Mouse (Mus musculus): Measurements from ENCODE around the gene Mpnd. TPM values are rescaled to one million over a fixed set of nuclear protein-coding genes. Genes with fewer than 3 reads are reported as not detected.

Mpnd gene
- 38.9 and 55.1 TPM in 2 replicates for total RNA-seq (2012; rRNA removed)
- total RNA-seq (2014; rRNA removed): 23.4 and 24.5 TPM in 2 replicates
- 25.3 and 26.8 TPM in 2 replicates for polyA plus RNA-seq (2012; ENCODE audit: insufficient read length, low read depth)

DNA sequence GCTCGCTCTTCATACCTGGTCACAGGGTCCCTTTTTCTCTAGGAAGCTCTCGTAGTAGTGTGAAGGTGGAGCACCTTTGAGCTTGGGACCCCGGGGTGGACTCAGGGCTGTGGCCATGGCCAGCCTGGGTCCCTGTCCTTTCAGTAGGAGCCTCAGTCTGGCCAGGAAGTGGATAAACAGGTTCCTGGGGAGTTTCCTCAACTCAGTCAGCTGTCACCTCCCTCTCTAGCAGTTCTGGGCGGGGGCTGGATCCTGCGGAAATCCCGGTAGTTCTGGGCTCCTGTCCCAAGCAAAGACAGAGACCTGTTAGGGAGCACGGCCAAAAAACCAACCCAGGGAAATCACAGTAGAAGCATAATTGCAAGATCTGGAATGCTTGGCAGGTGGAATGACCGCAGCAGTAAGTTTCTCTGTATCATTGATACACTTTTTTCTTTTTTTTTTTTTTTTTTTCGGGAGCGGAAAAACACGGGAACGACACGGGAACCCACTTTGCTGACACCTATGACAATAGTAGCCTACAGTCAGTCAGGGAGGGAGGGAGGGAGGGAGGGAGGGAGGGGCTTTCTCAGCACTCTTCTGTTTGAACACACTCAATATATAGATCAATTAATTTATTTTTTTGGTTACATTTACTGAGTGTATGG is at the start of gene Mpnd, which contains the start of gene Stap2:
Mpnd (plus strand) TSS at position 297 of the 647 bp plus-strand sequence.
Stap2 (minus strand) TSS at position 170 of the 647 bp plus-strand sequence.
- in situ Hi-C loops (cut with MboI; ENCODE audit: low pct_ligation_motif_present, low pct_unique_long_range_greater_than_20kb, low sequenced_read_pairs): loop anchor here (5.0 kb wide), 1 partner anchor 33 kb away; the partner anchor contains the start of gene Shd
- H3K27me3 ChIP-seq (replicated peaks): peaks cover 4% of the 10 kb centered on the region
- peak within 1 kb of the TSS; percentile 61 for H3K4me2 ChIP-seq (ENCODE audit: insufficient read depth, low read depth, poor library complexity, severe bottlenecking)
- dilution Hi-C loops (cut with MboI; ENCODE audit: extremely low pct_ligation_motif_present, extremely low pct_unique_long_range_greater_than_20kb, low sequenced_read_pairs): no loop called here
- H3K9me3 ChIP-seq (replicated peaks; ENCODE audit: low read length): peaks cover 3% of the 10 kb centered on the region
- peak within 1 kb of the TSS; percentile 57 for H3K9ac ChIP-seq (ENCODE audit: insufficient read depth, low read depth)
- DNase-seq (ENCODE audit: extremely low read depth): peak; percentile 94
- H3K36me3 ChIP-seq (replicated peaks in 1 of 2; ENCODE audit: control insufficient read depth in 1 of 2, insufficient read depth in 1 of 2, low read length in 1 of 2): peaks cover 0 to 2% of the 10 kb centered on the region in 2 experiments
- H3K4me3 ChIP-seq (replicated peaks in 1 of 3; ENCODE audit: low read depth in 2 of 3, low read length in 2 of 3, poor library complexity in 1 of 3): peak within 1 kb of the TSS in 2 of 3 experiments; percentile 45 to 50
- TF ChIP-seq ELF1 (IDR thresholded peaks at IDR 0.05; ENCODE audit: low read depth, low read length) (peak; percentile 21; the same call in 1 of the 2 replicates), NELFE (IDR thresholded peaks at IDR 0.05; ENCODE audit: low read depth, low read length) (no peak), RAD21 (IDR thresholded peaks at IDR 0.05; ENCODE audit: low read depth, low read length) (no peak)
- peaks cover 8 to 23% of the 10 kb centered on the region in 2 experiments for H3K4me1 ChIP-seq (ENCODE audit: control insufficient read depth in 1 of 2, insufficient read depth in 2 of 2)
- H3K27ac ChIP-seq (ENCODE audit: insufficient read depth, low read depth): no peak within 1 kb of the TSS
- peaks cover 5% of the 10 kb centered on the region; the same call in 1 of the 2 replicates for H3K79me2 ChIP-seq (replicated peaks; ENCODE audit: control insufficient read depth, extremely low read depth, insufficient read depth, poor library complexity, severe bottlenecking)

DNA sequence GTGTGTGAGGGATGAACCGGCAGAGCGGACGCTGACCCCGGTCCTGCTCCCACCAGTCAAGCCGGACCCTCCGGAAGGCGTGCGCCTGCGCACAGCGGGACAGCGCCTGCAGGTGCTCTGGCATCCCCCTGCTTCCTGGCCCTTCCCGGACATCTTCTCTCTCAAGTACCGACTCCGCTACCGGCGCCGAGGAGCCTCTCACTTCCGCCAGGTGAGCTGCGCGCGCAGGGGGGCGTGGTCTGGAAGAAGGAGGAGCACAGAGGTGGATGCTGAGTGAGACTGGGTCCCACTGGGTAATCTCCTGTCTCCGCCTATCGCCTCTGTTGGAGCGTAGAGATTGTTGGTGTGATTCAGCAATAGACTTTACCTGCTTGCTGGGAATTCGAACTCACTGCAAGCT is 49.4 kb upstream of the Mpnd start:
- Histone ChIP-seq H3K4me1 (ENCODE audit: control insufficient read depth in 1 of 2, insufficient read depth in 2 of 2) (peaks cover 30 to 63% of the 10 kb centered on the region in 2 experiments), H3K79me2 (replicated peaks; ENCODE audit: control insufficient read depth, extremely low read depth, insufficient read depth, poor library complexity, severe bottlenecking) (peaks cover 36% of the 10 kb centered on the region), H3K4me2 (ENCODE audit: insufficient read depth, low read depth, poor library complexity, severe bottlenecking) (no peak overlapping the region), H3K36me3 (replicated peaks in 1 of 2; ENCODE audit: control insufficient read depth in 1 of 2, insufficient read depth in 1 of 2, low read length in 1 of 2) (peaks cover 34 to 46% of the 10 kb centered on the region in 2 experiments), H3K4me3 (replicated peaks in 1 of 3; ENCODE audit: low read depth in 2 of 3, low read length in 2 of 3, poor library complexity in 1 of 3) (no peak overlapping the region), H3K27me3 (replicated peaks) (no peaks in the 10 kb centered on the region), H3K9ac (ENCODE audit: insufficient read depth, low read depth) (no peak overlapping the region), H3K9me3 (replicated peaks; ENCODE audit: low read length) (no peaks in the 10 kb centered on the region), H3K27ac (ENCODE audit: insufficient read depth, low read depth) (no peak overlapping the region)
- TF ChIP-seq CHD1 (IDR thresholded peaks at IDR 0.05; ENCODE audit: low read depth, low read length) (no peak), KAT2A (IDR thresholded peaks at IDR 0.05; ENCODE audit: insufficient replicate concordance, low read length) (no peak), HCFC1 (IDR thresholded peaks at IDR 0.05; ENCODE audit: low read depth, low read length) (no peak), MXI1 (IDR thresholded peaks at IDR 0.05; ENCODE audit: low read depth, low read length) (no peak), RCOR1 (conservative IDR thresholded peaks at IDR 0.05; ENCODE audit: low read depth, low read length) (no peak), TBP (conservative IDR thresholded peaks at IDR 0.05; ENCODE audit: low read depth, low read length) (no peak), SMC3 (IDR thresholded peaks at IDR 0.05; ENCODE audit: low read depth, low read length) (no peak), TCF12 (IDR thresholded peaks at IDR 0.05; ENCODE audit: low read depth, low read length) (no peak), SIN3A (IDR thresholded peaks at IDR 0.05; ENCODE audit: low read length) (no peak), ETS1 (conservative IDR thresholded peaks at IDR 0.05; ENCODE audit: low read depth, low read length) (no peak), JUN (IDR thresholded peaks at IDR 0.05; ENCODE audit: insufficient read depth, low read depth, low read length) (no peak), MYC (IDR thresholded peaks at IDR 0.05; ENCODE audit: low read depth, low read length) (no peak), POLR2AphosphoS2 (IDR thresholded peaks at IDR 0.05; ENCODE audit: low read depth, low read length) (no peak)
- DNase-seq (ENCODE audit: extremely low read depth): no peak
- dilution Hi-C loops (cut with MboI; ENCODE audit: extremely low pct_ligation_motif_present, extremely low pct_unique_long_range_greater_than_20kb, low sequenced_read_pairs): no loop called here
- in situ Hi-C loops (cut with MboI; ENCODE audit: low pct_ligation_motif_present, low pct_unique_long_range_greater_than_20kb, low sequenced_read_pairs): loop anchor here (10.0 kb wide), 1 partner anchor 61 kb away; the partner anchor contains the start of gene Zfp959
